Mouse (Mus musculus) hindbrain, embryonic 16.5 days (tissue): ENCODE data around the gene Dand5. TPM values are rescaled to one million over a fixed set of nuclear protein-coding genes. Genes with fewer than 3 reads are reported as not detected.

Source experiments
- ATAC-seq: fragments of 200-750 bp; cut with Nextera tagmentation; 2 replicates; pipeline ENCODE4 v1.8.0; 2017; ENCODE audit warnings: moderate TSS enrichment, moderate library complexity
- H3K27ac ChIP-seq: fragments of 300-500 bp; sonication (generic); 2 replicates; pipeline ENCODE4 v1.5.1; 2014; ENCODE audit warnings: low read depth, mild to moderate bottlenecking, control low read depth, low read length, moderate library complexity
- H3K27me3 ChIP-seq: fragments of 300-500 bp; sonication (generic); replicated peaks from 2 replicates; pipeline ENCODE4 v1.6.1; 2014; ENCODE audit warnings: low read length; ENCODE audit not compliant: control insufficient read depth, insufficient read depth
- H3K36me3 ChIP-seq: fragments of 300-500 bp; sonication (generic); 2 replicates; pipeline ENCODE4 v1.6.1; 2014; ENCODE audit warnings: mild to moderate bottlenecking, low read length, moderate library complexity, mixed read lengths; ENCODE audit not compliant: control insufficient read depth, insufficient read depth
- H3K4me1 ChIP-seq: fragments of 300-500 bp; sonication (generic); 2 replicates; pipeline ENCODE4 v1.6.1; 2014; ENCODE audit warnings: low read depth, low read length; ENCODE audit not compliant: control insufficient read depth, insufficient read depth
- H3K4me2 ChIP-seq: fragments of 300-500 bp; sonication (generic); 2 replicates; pipeline ENCODE4 v1.6.1; 2014; ENCODE audit warnings: mild to moderate bottlenecking, low read length, control low read depth, moderate library complexity
- H3K4me3 ChIP-seq: fragments of 300-500 bp; sonication (generic); 2 replicates; pipeline ENCODE4 v1.5.1; 2014; ENCODE audit warnings: mild to moderate bottlenecking, low read length, control low read depth, moderate library complexity
- H3K9ac ChIP-seq: fragments of 300-500 bp; sonication (generic); 2 replicates; pipeline ENCODE4 v1.6.1; 2014; ENCODE audit warnings: low read depth, mild to moderate bottlenecking, control low read depth, low read length, moderate library complexity
- H3K9me3 ChIP-seq: fragments of 300-500 bp; sonication (generic); 2 replicates; pipeline ENCODE4 v1.6.1; 2014; ENCODE audit warnings: mild to moderate bottlenecking, low read length, moderate library complexity; ENCODE audit not compliant: control insufficient read depth
- WGBS: fragments of 180-500 bp; shearing (Covaris S2); extraction: QIAGEN DNeasy Blood & Tissue Kit; methylation state at CpG from one replicate; pipeline ENCODE4 v1.1.7; 2014; 5-methylcytosine and 5-hydroxymethylcytosine counted together
- polyA plus RNA-seq: library from polyadenylated mRNA; unstranded; fragments of >200 nt; fragmentation: Nextera tagmentation; extraction: Ambion mirVana; gene quantifications from 2 replicates; pipeline ENCODE4 v1.2.1, GENCODE M21; 2015

The Dand5 gene
- polyA plus RNA-seq, 1 experiment from 2014 or later = 17.1 TPM

- no peak overlapping the region for H3K4me2 ChIP-seq
- H3K27ac ChIP-seq = no peak overlapping the region
- no peak for ATAC-seq
- no peaks in the 10 kb centered on the region for H3K36me3 ChIP-seq
- H3K9me3 ChIP-seq = no peaks in the 10 kb centered on the region
- no peak overlapping the region for H3K9ac ChIP-seq
- no peaks in the 10 kb centered on the region for H3K27me3 ChIP-seq
- whole genome bisulfite sequencing = 86% methylated on average over 4 of the region's 4 CpGs
- peaks cover 4% of the 10 kb centered on the region for H3K4me1 ChIP-seq
- H3K4me3 ChIP-seq = no peak overlapping the region
These were observed 3.0 kb upstream of the Dand5 start for GRCm38 (mm10) chr8:84825636-84826035.

GRCm38 (mm10) chr8:84823653-84824052 is 1.0 kb upstream of the Dand5 start:
- peak overlapping the region; percentile 34 for H3K4me3 ChIP-seq
- no peaks in the 10 kb centered on the region for H3K36me3 ChIP-seq
- no peaks in the 10 kb centered on the region for H3K27me3 ChIP-seq
- H3K4me2 ChIP-seq = peak overlapping the region; percentile 65
- peaks cover 4% of the 10 kb centered on the region for H3K4me1 ChIP-seq
- no peak overlapping the region for H3K27ac ChIP-seq
- ATAC-seq = peak; percentile 92
- H3K9ac ChIP-seq = peak overlapping the region; percentile 64
- no peaks in the 10 kb centered on the region for H3K9me3 ChIP-seq
- WGBS = 2% methylated on average over 18 of the region's 18 CpGs

DNA sequence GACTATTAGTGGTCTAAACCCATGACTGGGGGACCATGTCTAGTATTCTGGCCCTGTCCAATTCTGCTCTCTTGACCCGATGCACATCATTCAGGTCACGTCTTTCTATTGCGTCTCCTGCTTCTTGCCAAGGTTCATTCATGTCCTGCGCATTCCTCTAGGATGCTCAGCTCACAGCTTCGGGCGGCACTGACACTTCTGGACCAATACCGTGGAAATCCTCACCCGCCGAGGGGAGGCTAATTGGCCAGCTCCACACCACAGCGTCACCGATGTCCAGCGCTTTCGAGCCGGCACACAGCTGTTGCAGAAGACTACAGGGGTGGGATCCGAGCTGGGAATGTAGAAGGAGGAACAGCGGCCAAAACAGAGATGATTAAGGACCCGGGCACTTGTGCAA is 6.5 kb downstream of the Dand5 start:
- no peak for ATAC-seq
- Histone ChIP-seq H3K4me2 (no peak overlapping the region), H3K4me3 (no peak overlapping the region), H3K27me3 (peaks cover 2% of the 10 kb centered on the region; the same call in 1 of the 2 replicates), H3K4me1 (peaks cover 14% of the 10 kb centered on the region), H3K36me3 (no peaks in the 10 kb centered on the region), H3K27ac (no peak overlapping the region), H3K9me3 (no peaks in the 10 kb centered on the region), H3K9ac (no peak overlapping the region)
- WGBS = 81% methylated on average over 17 of the region's 17 CpGs

DNA sequence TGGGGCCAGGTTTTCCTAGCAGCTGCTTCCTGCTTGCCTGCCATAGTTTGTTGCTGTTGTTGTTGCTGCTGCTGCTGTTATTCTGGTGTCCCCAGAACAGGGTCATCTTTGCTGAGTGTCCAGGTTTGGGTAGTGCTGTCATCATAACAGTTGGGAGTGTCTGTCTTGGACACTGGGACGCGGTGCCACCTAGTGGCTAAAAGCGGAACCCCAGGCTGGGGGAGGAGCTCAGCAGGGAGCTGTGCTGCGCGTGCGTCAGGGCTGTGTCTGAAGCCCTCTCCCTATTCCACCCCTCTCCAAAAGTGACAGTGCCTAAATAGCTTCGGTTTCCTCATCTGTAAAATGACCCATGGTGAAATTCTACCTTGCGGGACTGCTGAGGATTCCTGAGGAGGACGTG is 7.1 kb downstream of the Dand5 start:
- WGBS = 11% methylated on average over 9 of the region's 9 CpGs
- Histone ChIP-seq H3K9me3 (no peaks in the 10 kb centered on the region), H3K4me1 (peaks cover 16% of the 10 kb centered on the region), H3K4me2 (no peak overlapping the region; the same call in 1 of the 2 replicates), H3K27ac (peak overlapping the region; percentile 69), H3K36me3 (no peaks in the 10 kb centered on the region), H3K27me3 (peaks cover 2% of the 10 kb centered on the region; the same call in 1 of the 2 replicates), H3K4me3 (no peak overlapping the region), H3K9ac (peak overlapping the region; percentile 45; the same call in 1 of the 2 replicates)
- peak; percentile 44 for ATAC-seq

GRCm38 (mm10) chr8:84814555-84815441 is 7.8 kb downstream of the Dand5 start:
- peak overlapping the region; percentile 10; the same call in 1 of the 2 replicates for H3K4me2 ChIP-seq
- 21% methylated on average over 19 of the region's 19 CpGs for WGBS
- peak; percentile 34 for ATAC-seq
- no peaks in the 10 kb centered on the region for H3K9me3 ChIP-seq
- no peaks in the 10 kb centered on the region for H3K36me3 ChIP-seq
- H3K27me3 ChIP-seq = peaks cover 2% of the 10 kb centered on the region; the same call in 1 of the 2 replicates
- H3K9ac ChIP-seq = peak overlapping the region; percentile 45
- peaks cover 16% of the 10 kb centered on the region for H3K4me1 ChIP-seq
- no peak overlapping the region for H3K4me3 ChIP-seq
- peak overlapping the region; percentile 69 for H3K27ac ChIP-seq

- WGBS = 64% methylated on average over 11 of the region's 11 CpGs
These were observed 8.4 kb downstream of the Dand5 start for GRCm38 (mm10) chr8:84814240-84814554.

DNA sequence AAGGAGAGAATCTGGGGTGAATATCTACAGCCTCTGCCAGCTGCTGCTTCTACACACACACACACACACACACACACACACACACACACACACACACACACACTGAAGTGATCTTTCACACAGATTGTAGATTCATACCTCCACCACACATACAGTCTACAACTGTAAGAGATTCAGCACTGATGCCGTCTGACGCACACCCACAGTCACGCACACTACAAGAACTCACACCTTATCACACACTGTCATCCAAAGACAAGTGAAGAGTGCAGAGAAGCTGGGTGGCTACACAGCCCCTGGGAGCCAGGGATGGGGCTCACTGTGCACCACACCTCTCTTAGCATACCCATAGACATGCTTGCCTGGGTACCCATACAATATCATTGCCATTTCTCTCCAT is 8.8 kb downstream of the Dand5 start:
- Histone ChIP-seq H3K4me1 (peaks cover 16% of the 10 kb centered on the region), H3K27ac (peak overlapping the region; percentile 14), H3K36me3 (no peaks in the 10 kb centered on the region), H3K4me2 (no peak overlapping the region), H3K9ac (0 out of 2 replicates have a peak overlapping the region, but pooled peaks have one; percentile 8), H3K9me3 (no peaks in the 10 kb centered on the region), H3K27me3 (peaks cover 2% of the 10 kb centered on the region; the same call in 1 of the 2 replicates), H3K4me3 (no peak overlapping the region)
- ATAC-seq = no peak
- WGBS = 82% methylated on average over 3 of the region's 3 CpGs

More at GRCm38 (mm10) chr8:84814240-84814554, 8.4 kb downstream of the Dand5 start:
- H3K4me1 ChIP-seq = peaks cover 16% of the 10 kb centered on the region
- no peaks in the 10 kb centered on the region for H3K9me3 ChIP-seq
- ATAC-seq = peak; percentile 15
- no peak overlapping the region for H3K4me2 ChIP-seq
- no peaks in the 10 kb centered on the region for H3K36me3 ChIP-seq
- H3K4me3 ChIP-seq = no peak overlapping the region
- peaks cover 2% of the 10 kb centered on the region; the same call in 1 of the 2 replicates for H3K27me3 ChIP-seq
- H3K9ac ChIP-seq = no peak overlapping the region
- H3K27ac ChIP-seq = peak overlapping the region; percentile 14

DNA sequence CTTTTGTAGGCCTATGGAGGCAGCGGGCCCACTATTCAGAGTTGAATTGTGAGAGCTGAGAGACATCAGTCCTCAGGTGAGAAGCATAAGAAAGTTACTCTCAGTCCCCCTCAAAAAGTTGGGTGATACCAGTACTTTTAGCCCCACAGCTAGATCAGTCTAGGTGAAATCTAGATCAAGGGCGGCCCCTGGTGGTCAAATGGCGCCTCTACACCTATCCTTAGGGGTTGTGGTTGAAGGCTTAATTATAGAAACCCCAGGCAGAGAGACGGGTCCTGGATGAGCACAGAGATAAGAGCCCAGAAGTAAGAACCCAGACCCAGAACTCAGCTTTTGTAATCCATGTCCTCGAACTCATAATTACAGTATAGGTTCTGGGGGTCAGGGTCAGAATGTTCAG is 9.6 kb downstream of the Dand5 start:
- Histone ChIP-seq H3K27ac (no peak overlapping the region; the same call in 1 of the 2 replicates), H3K4me2 (no peak overlapping the region), H3K36me3 (no peaks in the 10 kb centered on the region), H3K9me3 (no peaks in the 10 kb centered on the region), H3K9ac (no peak overlapping the region), H3K4me1 (peaks cover 16% of the 10 kb centered on the region), H3K4me3 (no peak overlapping the region), H3K27me3 (peaks cover 2% of the 10 kb centered on the region; the same call in 1 of the 2 replicates)
- WGBS = 2% methylated on average over 5 of the region's 5 CpGs
- no peak for ATAC-seq

DNA sequence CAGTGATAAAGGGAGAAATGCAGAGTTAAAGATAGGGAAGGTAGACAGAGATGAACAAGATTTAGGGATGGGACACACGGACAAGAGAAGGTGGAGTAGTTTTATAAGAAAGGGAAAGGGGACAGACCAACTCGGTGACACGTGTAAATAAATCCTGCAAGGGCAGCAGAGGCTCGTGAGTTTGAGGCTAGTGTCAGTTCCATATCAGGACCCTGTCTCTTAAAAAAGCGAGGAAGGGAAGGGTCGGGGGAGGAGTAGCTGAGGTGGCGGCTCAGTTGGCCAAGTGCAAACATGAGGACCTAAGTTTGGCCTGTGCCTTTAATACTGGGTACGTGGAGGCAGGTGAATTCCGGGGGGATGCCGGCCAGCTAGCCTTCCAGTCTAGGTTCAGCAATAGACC is 11.3 kb downstream of the Dand5 start:
- Histone ChIP-seq H3K36me3 (no peaks in the 10 kb centered on the region), H3K27me3 (peaks cover 2% of the 10 kb centered on the region; the same call in 1 of the 2 replicates), H3K27ac (peak overlapping the region; percentile 59), H3K4me2 (peak overlapping the region; percentile 76), H3K4me3 (peak overlapping the region; percentile 38), H3K9ac (peak overlapping the region; percentile 64), H3K9me3 (no peaks in the 10 kb centered on the region), H3K4me1 (peaks cover 16% of the 10 kb centered on the region)
- 12% methylated on average over 10 of the region's 10 CpGs for WGBS
- no peak for ATAC-seq
